Mouse (Mus musculus) liver, postnatal 0 days (tissue): ENCODE measurements around the gene Ntng1. TPM values are rescaled to one million over a fixed set of nuclear protein-coding genes. Genes with fewer than 3 reads are reported as not detected.

ENCODE experiments used
- ATAC-seq: fragments of 200-750 bp; cut with Nextera tagmentation; 2 replicates; pipeline ENCODE4 v1.8.0; 2017; ENCODE audit warnings: mild to moderate bottlenecking, moderate library complexity
- DNase-seq: peaks from one replicate; pipeline ENCODE4 v3.0.0-alpha.2; 2016
- H3K27ac ChIP-seq: fragments of 300-500 bp; sonication (generic); 2 replicates; pipeline ENCODE4 v1.5.1; 2014; ENCODE audit warnings: antibody characterized with exemption, moderate library complexity, mild to moderate bottlenecking, low read depth
- H3K27me3 ChIP-seq: fragments of 300-500 bp; sonication (generic); 2 replicates; pipeline ENCODE4 v1.6.1; 2014; ENCODE audit warnings: low read length, control low read depth, mixed read lengths; ENCODE audit not compliant: insufficient read depth
- H3K36me3 ChIP-seq: fragments of 300-500 bp; sonication (generic); replicated peaks from 2 replicates; pipeline ENCODE4 v1.6.1; 2014; ENCODE audit warnings: mild to moderate bottlenecking, control low read depth, low read length, moderate library complexity, mixed read lengths; ENCODE audit not compliant: insufficient read depth
- H3K4me1 ChIP-seq: fragments of 300-500 bp; sonication (generic); 2 replicates; pipeline ENCODE4 v1.6.1; 2014; ENCODE audit warnings: antibody characterized with exemption, mild to moderate bottlenecking, control low read depth; ENCODE audit not compliant: insufficient read depth
- H3K4me2 ChIP-seq: fragments of 300-500 bp; sonication (generic); 2 replicates; pipeline ENCODE4 v1.6.1; 2014; ENCODE audit warnings: low read depth, mild to moderate bottlenecking, low read length, moderate library complexity, mixed read lengths
- H3K4me3 ChIP-seq: fragments of 300-500 bp; sonication (generic); 2 replicates; pipeline ENCODE4 v1.5.1; 2014; ENCODE audit warnings: low read depth, low read length
- H3K9ac ChIP-seq: fragments of 300-500 bp; sonication (generic); replicated peaks from 2 replicates; pipeline ENCODE4 v1.6.1; 2014; ENCODE audit warnings: mild to moderate bottlenecking, moderate library complexity
- H3K9me3 ChIP-seq: fragments of 300-500 bp; sonication (generic); 2 replicates; pipeline ENCODE4 v1.6.1; 2016; ENCODE audit warnings: mild to moderate bottlenecking, control low read depth, low read length, mixed read lengths
- CTCF ChIP-seq: sonication (generic); IDR thresholded peaks from 2 replicates; pipeline ENCODE4 v1.5.1; 2016; ENCODE audit warnings: antibody characterized with exemption, low read depth
- EP300 ChIP-seq: IDR thresholded peaks from 2 replicates; pipeline ENCODE4 v1.6.1; 2016; ENCODE audit warnings: antibody characterized with exemption, low read depth, mild to moderate bottlenecking
- WGBS: fragments of 180-500 bp; shearing (Covaris S2); extraction: QIAGEN DNeasy Blood & Tissue Kit; methylation state at CpG from one replicate; pipeline ENCODE4 v1.1.7; 2014; ENCODE audit not compliant: insufficient replicate concordance; 5-methylcytosine and 5-hydroxymethylcytosine counted together
- polyA plus RNA-seq: library from polyadenylated mRNA; unstranded; fragments of >200 nt; fragmentation: Nextera tagmentation; extraction: Ambion mirVana; gene quantifications from 2 replicates; pipeline ENCODE4 v1.2.1, GENCODE M21; 2015

The Ntng1 gene
- polyA plus RNA-seq, 1 experiment from 2014 or later, result not detected

- H3K9me3 ChIP-seq, result no peaks in the 10 kb centered on the region
- DNase-seq (no peak), ATAC-seq (no peak)
- TF ChIP-seq CTCF, result no peak
- TF ChIP-seq EP300, result no peak
- no peak overlapping the region for H3K9ac ChIP-seq
- WGBS, result 62% methylated on average over 2 of the region's 2 CpGs
- H3K36me3 ChIP-seq, result no peaks in the 10 kb centered on the region
- no peak overlapping the region for H3K4me2 ChIP-seq
- no peaks in the 10 kb centered on the region for H3K27me3 ChIP-seq
- H3K4me1 ChIP-seq, result no peaks in the 10 kb centered on the region
- H3K27ac ChIP-seq, result no peak overlapping the region
- no peak overlapping the region for H3K4me3 ChIP-seq
These were observed 159.7 kb downstream of the Ntng1 start for GRCm38 (mm10) chr3:109984086-109984485.

- DNase-seq (no peak), ATAC-seq (no peak)
- no peaks in the 10 kb centered on the region for H3K9me3 ChIP-seq
- H3K4me3 ChIP-seq, result no peak overlapping the region
- no peak overlapping the region for H3K4me2 ChIP-seq
- H3K36me3 ChIP-seq, result no peaks in the 10 kb centered on the region
- no peaks in the 10 kb centered on the region for H3K27me3 ChIP-seq
- TF ChIP-seq EP300 (no peak), CTCF (no peak)
- H3K4me1 ChIP-seq, result no peaks in the 10 kb centered on the region
- WGBS, result 60% methylated on average over 2 of the region's 2 CpGs
- no peak overlapping the region for H3K9ac ChIP-seq
- no peak overlapping the region for H3K27ac ChIP-seq
These were observed 166.2 kb downstream of the Ntng1 start for GRCm38 (mm10) chr3:109977614-109978013.

GRCm38 (mm10) chr3:109975106-109975505 is 168.7 kb downstream of the Ntng1 start:
- H3K36me3 ChIP-seq, result no peaks in the 10 kb centered on the region
- H3K4me2 ChIP-seq, result no peak overlapping the region
- H3K4me3 ChIP-seq, result no peak overlapping the region
- no peak overlapping the region for H3K9ac ChIP-seq
- H3K9me3 ChIP-seq, result no peaks in the 10 kb centered on the region
- no peak for DNase-seq
- H3K27ac ChIP-seq, result no peak overlapping the region
- TF ChIP-seq EP300, result no peak
- no peak for TF ChIP-seq CTCF
- WGBS, result 59% methylated on average over 4 of the region's 4 CpGs
- ATAC-seq, result no peak
- no peaks in the 10 kb centered on the region for H3K4me1 ChIP-seq
- no peaks in the 10 kb centered on the region for H3K27me3 ChIP-seq

GRCm38 (mm10) chr3:109971465-109971864 is 172.3 kb downstream of the Ntng1 start:
- no peak for DNase-seq
- Histone ChIP-seq H3K9me3 (no peaks in the 10 kb centered on the region), H3K27ac (no peak overlapping the region), H3K4me2 (no peak overlapping the region), H3K4me3 (no peak overlapping the region), H3K4me1 (no peaks in the 10 kb centered on the region), H3K9ac (no peak overlapping the region), H3K27me3 (no peaks in the 10 kb centered on the region), H3K36me3 (no peaks in the 10 kb centered on the region)
- 61% methylated on average over 1 of the region's 1 CpGs for WGBS
- no peak for ATAC-seq
- TF ChIP-seq EP300, result no peak
- no peak for TF ChIP-seq CTCF

GRCm38 (mm10) chr3:109970181-109970580 is 173.6 kb downstream of the Ntng1 start:
- Histone ChIP-seq H3K9ac (no peak overlapping the region), H3K9me3 (no peaks in the 10 kb centered on the region), H3K4me2 (no peak overlapping the region), H3K27ac (no peak overlapping the region), H3K4me1 (no peaks in the 10 kb centered on the region), H3K4me3 (no peak overlapping the region), H3K36me3 (no peaks in the 10 kb centered on the region), H3K27me3 (no peaks in the 10 kb centered on the region)
- ATAC-seq, result no peak
- DNase-seq, result no peak
- TF ChIP-seq CTCF (no peak), EP300 (no peak)

GRCm38 (mm10) chr3:109962631-109963030 is 181.2 kb downstream of the Ntng1 start:
- Histone ChIP-seq H3K9ac (no peak overlapping the region), H3K27me3 (no peaks in the 10 kb centered on the region), H3K4me1 (no peaks in the 10 kb centered on the region), H3K4me2 (no peak overlapping the region), H3K9me3 (no peaks in the 10 kb centered on the region), H3K36me3 (no peaks in the 10 kb centered on the region), H3K4me3 (no peak overlapping the region), H3K27ac (no peak overlapping the region)
- no peak for ATAC-seq
- TF ChIP-seq EP300 (no peak), CTCF (no peak)
- no peak for DNase-seq
- 78% methylated on average over 2 of the region's 2 CpGs for WGBS

GRCm38 (mm10) chr3:109942960-109943359 is 200.9 kb downstream of the Ntng1 start:
- no peak overlapping the region for H3K4me2 ChIP-seq
- TF ChIP-seq CTCF (no peak), EP300 (no peak)
- no peak overlapping the region for H3K9ac ChIP-seq
- H3K27me3 ChIP-seq, result no peaks in the 10 kb centered on the region
- WGBS, result 67% methylated on average over 1 of the region's 1 CpGs
- H3K4me1 ChIP-seq, result no peaks in the 10 kb centered on the region
- no peak overlapping the region for H3K4me3 ChIP-seq
- H3K27ac ChIP-seq, result no peak overlapping the region
- no peaks in the 10 kb centered on the region for H3K36me3 ChIP-seq
- ATAC-seq, result no peak
- H3K9me3 ChIP-seq, result no peaks in the 10 kb centered on the region
- DNase-seq, result no peak
